Mouse (Mus musculus) thymus, postnatal 14 days (tissue): ENCODE data around the gene Kif13a.
A peak's percentile ranks its signal among the peaks of the same experiment; 100 is the strongest.

ENCODE experiments used
- DNase-seq: peaks from one replicate; pipeline ENCODE4 v3.0.0; 2021

The Kif13a gene

GRCm38 (mm10) chr13:46724371-46724770 is 205.3 kb downstream of the Kif13a start:
- DNase-seq = no peak

- no peak for DNase-seq
These were observed 208.7 kb downstream of the Kif13a start for GRCm38 (mm10) chr13:46721009-46721408.

- DNase-seq = no peak
These were observed 210.7 kb downstream of the Kif13a start for GRCm38 (mm10) chr13:46718893-46719400.

GRCm38 (mm10) chr13:46715976-46716639 is 213.6 kb downstream of the Kif13a start:
- DNase-seq = no peak

GRCm38 (mm10) chr13:46713486-46713885 is 216.2 kb downstream of the Kif13a start:
- no peak for DNase-seq

GRCm38 (mm10) chr13:46703138-46703537 is 226.5 kb downstream of the Kif13a start:
- DNase-seq = peak; percentile 42

GRCm38 (mm10) chr13:46701486-46701885 is 228.2 kb downstream of the Kif13a start:
- no peak for DNase-seq

GRCm38 (mm10) chr13:46699372-46699771 is 230.3 kb downstream of the Kif13a start:
- DNase-seq = no peak
